In the genomic region with DNA sequence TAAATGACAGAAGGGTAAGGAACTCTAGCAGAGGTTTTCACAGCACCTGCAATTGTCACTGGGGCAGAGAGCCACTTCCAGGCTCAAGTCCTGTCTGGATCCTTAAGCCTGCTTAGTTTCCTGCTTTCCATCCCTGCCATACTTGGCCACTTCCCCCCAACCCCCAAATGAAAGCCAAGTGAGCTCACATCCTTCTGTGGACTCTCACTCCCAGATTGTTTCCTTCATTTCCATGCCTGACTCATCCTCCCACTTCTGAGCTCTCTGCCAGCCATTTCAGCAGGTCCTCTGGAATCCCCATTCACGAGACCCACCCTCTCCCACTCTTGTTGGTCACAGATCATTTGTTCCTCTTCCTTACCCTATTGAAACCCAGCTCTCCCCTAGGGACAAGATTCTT, we compare ENCODE assay signal across 28 mouse cellular contexts.
DNase-seq lines count a peak whose midpoint lies in the region; ATAC-seq and TF ChIP-seq lines count a peak whose summit lies in the region.
"Had no signal": no experiment of that assay in that cellular context is flagged by ENCODE, and none has a peak within 500 bp of the region (broad histone marks: within the 10 kb centered on the region; RNA-seq: fewer than 3 reads in every experiment).

No protein-coding gene starts in this region.

- no peak overlapping the region for H3K4me3 ChIP-seq in kidney, postnatal 0 days (replicated peaks; ENCODE audit: low read depth, low read length)
- no peak overlapping the region for H3K4me3 ChIP-seq in forebrain, embryonic 12.5 days (replicated peaks)
- H3K4me3 ChIP-seq: embryonic facial prominence, embryonic 13.5 days; erythroblast, embryonic 14.5 days; forebrain, embryonic 13.5 days; gastrocnemius, adult 2 months; intestine, embryonic 15.5 days; limb, embryonic 10.5 days; liver, embryonic 15.5 days; midbrain, embryonic 12.5 days; neural tube, embryonic 15.5 days; stomach, embryonic 15.5 days had no signal

- no peak for DNase-seq in frontal cortex, postnatal 14 days (ENCODE audit: low spot score in 2 of 2)
- DNase-seq in kidney, postnatal 0 days (ENCODE audit: low spot score): peak; percentile 9
- DNase-seq in kidney, postnatal 36 days: no peak
- peak; percentile 26 for DNase-seq in right cerebral cortex, postnatal 25 days
- no peak for DNase-seq in right cerebral cortex, postnatal 14 days
- peak; percentile 46 for DNase-seq in telencephalon, adult 2 months (ENCODE audit: low read depth, low spot score)
- DNase-seq: adrenal gland, adult 8-10 months; cerebellum, adult 8-10 months; cerebellum, postnatal 36 days; embryo, embryonic 11 days; gastrocnemius, adult 2 months; heart, postnatal 36 days; liver; thymus, adult 18-20 months; thymus, postnatal 36 days had no signal

- no peak overlapping the region for H3K27ac ChIP-seq in kidney, postnatal 0 days
- no peak overlapping the region for H3K27ac ChIP-seq in forebrain, embryonic 12.5 days
- H3K27ac ChIP-seq: embryonic facial prominence, embryonic 13.5 days; forebrain, embryonic 13.5 days; gastrocnemius, adult 2 months; intestine, embryonic 15.5 days; limb, embryonic 10.5 days; liver, embryonic 15.5 days; midbrain, embryonic 12.5 days; neural tube, embryonic 15.5 days; stomach, embryonic 15.5 days had no signal

- H3K9ac ChIP-seq in kidney, postnatal 0 days (ENCODE audit: low read depth, low read length): no peak overlapping the region
- H3K9ac ChIP-seq in forebrain, embryonic 12.5 days: no peak overlapping the region
- H3K9ac ChIP-seq: embryonic facial prominence, embryonic 13.5 days; forebrain, embryonic 13.5 days; intestine, embryonic 15.5 days; liver, embryonic 15.5 days; midbrain, embryonic 12.5 days; neural tube, embryonic 15.5 days; stomach, embryonic 15.5 days had no signal

- no peaks in the 10 kb centered on the region for H3K4me1 ChIP-seq in kidney, postnatal 0 days (replicated peaks; ENCODE audit: insufficient read depth, low read length)
- no peaks in the 10 kb centered on the region for H3K4me1 ChIP-seq in forebrain, embryonic 12.5 days
- H3K4me1 ChIP-seq: forebrain, embryonic 13.5 days; intestine, embryonic 15.5 days; liver, embryonic 15.5 days; midbrain, embryonic 12.5 days; neural tube, embryonic 15.5 days; stomach, embryonic 15.5 days had no signal

- peak; percentile 99 for ATAC-seq in frontal cortex, adult (ENCODE audit: low TSS enrichment)
- no peak for ATAC-seq in kidney, postnatal 0 days (replicated peaks; ENCODE audit: low FRiP score, low read depth)
- ATAC-seq in forebrain, embryonic 12.5 days (ENCODE audit: low FRiP score): no peak
- ATAC-seq: CD4-positive, CD25-positive, alpha-beta regulatory T cell, adult 4 months; forebrain, embryonic 13.5 days; hindbrain, embryonic 16.5 days had no signal

- no peaks in the 10 kb centered on the region for H3K9me3 ChIP-seq in kidney, postnatal 0 days (replicated peaks; ENCODE audit: low read length)
- no peaks in the 10 kb centered on the region for H3K9me3 ChIP-seq in forebrain, embryonic 12.5 days
- H3K9me3 ChIP-seq: intestine, embryonic 15.5 days; limb, embryonic 10.5 days; liver, embryonic 15.5 days; stomach, embryonic 15.5 days had no signal

- 23% methylated on average over 1 of the region's 1 CpGs for WGBS in kidney, postnatal 0 days
- 64% methylated on average over 1 of the region's 1 CpGs for WGBS in forebrain, embryonic 12.5 days

- TF ChIP-seq CTCF in kidney, postnatal 0 days (IDR thresholded peaks at IDR 0.05; ENCODE audit: low read depth): no peak

- no peaks in the 10 kb centered on the region for H3K27me3 ChIP-seq in kidney, postnatal 0 days (ENCODE audit: insufficient read depth, low read length)
- H3K27me3 ChIP-seq in forebrain, embryonic 12.5 days: no peaks in the 10 kb centered on the region
- H3K27me3 ChIP-seq: embryonic facial prominence, embryonic 13.5 days; forebrain, embryonic 13.5 days; intestine, embryonic 15.5 days; liver, embryonic 15.5 days; midbrain, embryonic 12.5 days; neural tube, embryonic 15.5 days; stomach, embryonic 15.5 days had no signal

- H3K4me2 ChIP-seq in kidney, postnatal 0 days (ENCODE audit: low read length): no peak overlapping the region
- H3K4me2 ChIP-seq in forebrain, embryonic 12.5 days: no peak overlapping the region
- H3K4me2 ChIP-seq: embryonic facial prominence, embryonic 13.5 days; forebrain, embryonic 13.5 days; intestine, embryonic 15.5 days; liver, embryonic 15.5 days; midbrain, embryonic 12.5 days; neural tube, embryonic 15.5 days; stomach, embryonic 15.5 days had no signal

- H3K36me3 ChIP-seq in kidney, postnatal 0 days (ENCODE audit: insufficient read depth, low read length): no peaks in the 10 kb centered on the region
- H3K36me3 ChIP-seq in forebrain, embryonic 12.5 days (replicated peaks): no peaks in the 10 kb centered on the region
- H3K36me3 ChIP-seq: embryonic facial prominence, embryonic 13.5 days; intestine, embryonic 15.5 days; limb, embryonic 10.5 days; liver, embryonic 15.5 days; midbrain, embryonic 12.5 days; neural tube, embryonic 15.5 days; stomach, embryonic 15.5 days had no signal

Comparison
In these comparisons a context has a peak if more than half of its experiments do, and no peak if none do; other contexts are left out.
1. DNase-seq: peak in kidney, postnatal 0 days (single experiment), right cerebral cortex, postnatal 25 days (single experiment) and telencephalon, adult 2 months (single experiment); none in frontal cortex, postnatal 14 days (0 of 2), kidney, postnatal 36 days (0 of 2) and right cerebral cortex, postnatal 14 days (single experiment).